Mouse (Mus musculus) hindbrain, embryonic 14.5 days (tissue): ENCODE results near the gene Spire2. TPM values are rescaled to one million over a fixed set of nuclear protein-coding genes. Genes with fewer than 3 reads are reported as not detected.

Source experiments
- ATAC-seq: fragments of 200-750 bp; cut with Nextera tagmentation; 2 replicates; pipeline ENCODE4 v1.8.0; 2017; ENCODE audit warnings: moderate number of reproducible peaks, mild to moderate bottlenecking, moderate TSS enrichment, moderate library complexity; ENCODE audit not compliant: low FRiP score
- DNase-seq: peaks from one replicate; pipeline ENCODE4 v3.0.0-alpha.2; 2015; ENCODE audit warnings: low spot score
- H3K27ac ChIP-seq: fragments of 300-500 bp; sonication (generic); 2 replicates; pipeline ENCODE4 v1.5.1; 2014; ENCODE audit warnings: mild to moderate bottlenecking, moderate library complexity
- H3K27me3 ChIP-seq: fragments of 300-500 bp; sonication (generic); 2 replicates; pipeline ENCODE4 v1.6.1; 2014; ENCODE audit warnings: mild to moderate bottlenecking, low read length, mixed read lengths; ENCODE audit not compliant: control insufficient read depth, insufficient read depth
- H3K36me3 ChIP-seq: fragments of 300-500 bp; sonication (generic); replicated peaks from 2 replicates; pipeline ENCODE4 v1.6.1; 2014; ENCODE audit not compliant: control insufficient read depth, insufficient read depth
- H3K4me1 ChIP-seq: fragments of 300-500 bp; sonication (generic); replicated peaks from 2 replicates; pipeline ENCODE4 v1.6.1; 2014; ENCODE audit warnings: antibody characterized with exemption, low read length, mixed read lengths; ENCODE audit not compliant: control insufficient read depth, insufficient read depth
- H3K4me2 ChIP-seq: fragments of 300-500 bp; sonication (generic); replicated peaks from 2 replicates; pipeline ENCODE4 v1.6.1; 2014; ENCODE audit warnings: mild to moderate bottlenecking, moderate library complexity
- H3K4me3 ChIP-seq: fragments of 300-500 bp; sonication (generic); replicated peaks from 2 replicates; pipeline ENCODE4 v1.5.1; 2014; ENCODE audit warnings: mild to moderate bottlenecking, low read length
- H3K9ac ChIP-seq: fragments of 300-500 bp; sonication (generic); 2 replicates; pipeline ENCODE4 v1.6.1; 2014
- H3K9me3 ChIP-seq: fragments of 300-500 bp; sonication (generic); 2 replicates; pipeline ENCODE4 v1.6.1; 2016; ENCODE audit warnings: low read length; ENCODE audit not compliant: control insufficient read depth
- WGBS: fragments of 180-500 bp; shearing (Covaris S2); extraction: QIAGEN DNeasy Blood & Tissue Kit; methylation state at CpG from one replicate; pipeline ENCODE4 v1.1.7; 2014; 5-methylcytosine and 5-hydroxymethylcytosine counted together
- polyA plus RNA-seq: library from polyadenylated mRNA; unstranded; fragments of >200 nt; fragmentation: Nextera tagmentation; extraction: Ambion mirVana; gene quantifications from 2 replicates; pipeline ENCODE4 v1.2.1, GENCODE M21; 2014

The Spire2 gene
- polyA plus RNA-seq, 1 experiment from 2014 or later: 33.1 TPM

DNA sequence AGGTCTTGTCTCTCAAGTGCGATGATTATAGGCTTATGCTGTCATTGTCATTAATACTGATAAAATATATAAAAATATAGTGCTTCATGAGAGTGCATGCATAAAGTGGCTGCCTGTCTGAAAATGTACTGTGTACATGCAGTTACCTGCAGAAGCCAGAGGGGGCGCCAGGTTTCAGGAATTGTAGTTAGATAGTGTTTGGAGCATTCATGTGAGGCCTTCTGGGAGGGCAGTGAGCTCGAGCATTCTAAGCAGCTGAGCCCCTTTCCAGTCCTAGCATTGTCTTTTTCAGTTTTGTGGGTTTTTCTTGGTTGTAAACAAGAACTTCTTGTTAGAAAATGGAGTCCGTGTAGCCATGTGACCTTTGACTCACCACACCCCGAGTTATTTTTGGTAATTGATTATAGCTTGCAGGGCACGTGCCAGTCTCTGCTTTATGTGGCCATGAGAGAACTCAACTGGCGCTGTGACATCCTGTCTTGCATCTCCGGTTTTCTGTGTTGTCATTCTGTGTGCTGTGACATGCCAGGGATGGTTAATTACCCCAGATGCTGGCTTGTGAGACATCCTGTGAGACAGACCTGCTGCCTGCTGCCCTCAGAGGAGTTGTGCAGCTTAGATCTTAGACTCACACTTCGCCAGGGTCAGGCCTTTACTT, 52.5 kb downstream of the Spire2 start:
- Histone ChIP-seq H3K27ac (no peak overlapping the region), H3K4me3 (no peak overlapping the region), H3K4me1 (no peaks in the 10 kb centered on the region), H3K9ac (no peak overlapping the region), H3K27me3 (no peaks in the 10 kb centered on the region), H3K4me2 (no peak overlapping the region), H3K36me3 (peaks cover 98% of the 10 kb centered on the region), H3K9me3 (no peaks in the 10 kb centered on the region)
- peak; percentile 37 for DNase-seq
- no peak for ATAC-seq
- 70% methylated on average over 9 of the region's 9 CpGs for WGBS

DNA sequence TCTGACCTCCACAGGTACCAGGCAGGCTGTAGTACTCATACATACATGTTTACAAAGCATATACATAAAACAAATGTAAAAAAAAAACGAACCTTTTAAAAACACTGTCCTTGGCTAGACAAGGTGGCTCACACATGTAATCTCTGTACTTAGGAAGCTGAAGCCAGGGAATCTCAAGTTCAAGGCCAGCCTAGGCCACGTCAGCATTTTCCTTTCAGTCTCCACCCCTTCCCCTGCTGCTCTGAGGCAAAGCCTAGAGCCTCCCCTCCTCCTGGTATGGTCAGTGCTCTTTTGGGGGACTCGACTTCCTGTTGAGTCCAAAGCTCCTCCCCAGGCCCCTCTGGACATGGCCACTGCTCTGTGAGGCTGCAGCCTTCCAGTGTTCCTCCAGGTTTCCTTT, 54.5 kb downstream of the Spire2 start:
- Histone ChIP-seq H3K27me3 (no peaks in the 10 kb centered on the region), H3K4me1 (no peaks in the 10 kb centered on the region), H3K4me2 (no peak overlapping the region), H3K4me3 (no peak overlapping the region), H3K9ac (no peak overlapping the region), H3K36me3 (peaks cover 99% of the 10 kb centered on the region), H3K27ac (no peak overlapping the region), H3K9me3 (no peaks in the 10 kb centered on the region)
- ATAC-seq (no peak), DNase-seq (no peak)
- 84% methylated on average over 3 of the region's 3 CpGs for WGBS

DNA sequence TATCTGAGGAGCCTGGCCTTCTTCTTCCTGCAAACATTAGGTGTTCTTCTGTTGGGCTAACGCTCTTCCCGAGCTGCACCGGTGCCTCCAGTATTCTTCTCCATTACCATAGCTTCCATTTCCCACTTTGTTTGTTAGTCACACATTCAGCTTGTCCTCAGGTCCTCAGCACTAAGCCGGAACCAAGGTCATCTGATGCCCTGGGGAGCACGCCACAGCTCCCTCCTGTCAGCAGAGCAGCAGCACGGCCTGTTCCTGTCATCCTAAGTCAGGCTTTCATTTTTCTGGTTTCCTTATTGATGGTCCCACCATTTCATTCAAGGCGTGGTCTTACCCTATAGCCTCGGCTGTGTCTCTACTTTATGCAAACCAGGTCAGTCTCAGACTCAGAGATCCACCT, 55.3 kb downstream of the Spire2 start:
- DNase-seq (no peak), ATAC-seq (no peak)
- Histone ChIP-seq H3K4me1 (no peaks in the 10 kb centered on the region), H3K27ac (no peak overlapping the region), H3K9ac (no peak overlapping the region), H3K9me3 (no peaks in the 10 kb centered on the region), H3K27me3 (no peaks in the 10 kb centered on the region), H3K4me3 (no peak overlapping the region), H3K4me2 (no peak overlapping the region), H3K36me3 (peaks cover 99% of the 10 kb centered on the region)
- WGBS: 93% methylated on average over 8 of the region's 8 CpGs

DNA sequence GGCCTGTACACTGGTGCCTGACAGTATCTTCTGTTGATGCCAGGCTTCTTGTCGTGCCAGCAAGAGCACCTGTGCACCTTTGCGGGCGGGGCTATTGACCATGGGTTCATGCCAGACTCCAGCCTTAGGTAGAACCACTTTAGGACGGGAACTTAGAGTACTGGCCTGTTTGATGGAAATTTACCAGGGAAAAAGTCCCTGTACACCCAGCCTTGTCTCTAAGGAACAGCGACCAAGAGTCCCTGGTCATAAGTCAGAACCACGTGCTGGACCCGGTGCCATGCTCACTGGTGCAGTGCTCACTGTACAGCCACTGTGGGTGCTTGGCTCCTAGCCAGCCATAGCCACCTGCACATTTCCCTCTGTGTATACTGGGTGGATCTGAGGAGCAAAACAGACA, 56.5 kb downstream of the Spire2 start:
- DNase-seq (no peak), ATAC-seq (no peak)
- no peak overlapping the region for H3K9ac ChIP-seq
- no peaks in the 10 kb centered on the region for H3K27me3 ChIP-seq
- H3K9me3 ChIP-seq: no peaks in the 10 kb centered on the region
- H3K4me1 ChIP-seq: no peaks in the 10 kb centered on the region
- no peak overlapping the region for H3K4me2 ChIP-seq
- 95% methylated on average over 7 of the region's 7 CpGs for WGBS
- no peak overlapping the region for H3K27ac ChIP-seq
- peaks cover 99% of the 10 kb centered on the region for H3K36me3 ChIP-seq
- H3K4me3 ChIP-seq: no peak overlapping the region

DNA sequence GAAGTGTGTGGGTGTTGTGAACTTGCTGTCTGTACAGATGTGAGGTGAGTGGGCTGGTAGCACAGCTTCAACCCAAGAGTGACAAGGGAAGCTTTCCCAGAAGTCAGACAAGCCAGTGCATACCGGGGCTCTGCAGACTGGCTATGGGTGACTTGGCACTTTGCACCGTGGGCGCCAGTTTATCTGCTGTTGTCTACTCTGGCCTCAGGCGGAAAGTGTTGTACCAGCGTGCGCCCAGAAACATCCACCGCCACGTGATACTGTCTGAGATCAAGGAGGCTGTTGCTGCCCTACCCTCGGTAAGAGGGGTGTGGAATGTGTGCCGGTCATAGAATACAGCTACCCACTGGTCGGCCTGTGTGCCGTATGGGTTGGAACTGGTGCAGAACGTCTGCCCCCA, 65.8 kb downstream of the Spire2 start:
- Histone ChIP-seq H3K4me1 (no peaks in the 10 kb centered on the region), H3K36me3 (peaks cover 100% of the 10 kb centered on the region), H3K27me3 (no peaks in the 10 kb centered on the region), H3K9me3 (no peaks in the 10 kb centered on the region), H3K27ac (no peak overlapping the region), H3K4me2 (no peak overlapping the region), H3K4me3 (no peak overlapping the region), H3K9ac (no peak overlapping the region)
- ATAC-seq: no peak
- WGBS: 94% methylated on average over 13 of the region's 13 CpGs
- DNase-seq: no peak

DNA sequence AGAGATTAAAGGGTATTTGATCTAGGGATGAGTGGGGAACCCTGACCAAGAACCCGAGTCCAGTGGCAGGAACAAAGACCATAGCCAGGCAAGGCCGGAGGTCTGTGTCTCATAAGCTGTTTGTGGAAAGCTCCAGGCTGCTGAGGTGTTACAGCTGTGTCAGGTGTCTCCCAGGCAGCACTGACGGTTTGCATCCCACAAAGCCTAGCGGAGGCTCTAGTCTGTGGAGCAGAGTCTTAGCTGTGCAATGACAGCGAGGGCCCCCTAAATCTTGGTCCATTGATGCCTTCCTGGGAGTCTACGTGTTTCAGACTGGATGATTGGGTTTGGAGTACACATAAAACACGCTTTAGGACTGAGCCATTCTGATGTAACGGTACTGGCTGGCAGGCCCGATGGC, 69.4 kb downstream of the Spire2 start:
- DNase-seq (no peak), ATAC-seq (no peak)
- H3K9ac ChIP-seq: no peak overlapping the region
- no peaks in the 10 kb centered on the region for H3K27me3 ChIP-seq
- 95% methylated on average over 9 of the region's 9 CpGs for WGBS
- no peak overlapping the region for H3K4me2 ChIP-seq
- H3K4me1 ChIP-seq: no peaks in the 10 kb centered on the region; the same call in 1 of the 2 replicates
- no peak overlapping the region for H3K27ac ChIP-seq
- H3K9me3 ChIP-seq: no peaks in the 10 kb centered on the region
- H3K4me3 ChIP-seq: no peak overlapping the region
- peaks cover 66% of the 10 kb centered on the region for H3K36me3 ChIP-seq

DNA sequence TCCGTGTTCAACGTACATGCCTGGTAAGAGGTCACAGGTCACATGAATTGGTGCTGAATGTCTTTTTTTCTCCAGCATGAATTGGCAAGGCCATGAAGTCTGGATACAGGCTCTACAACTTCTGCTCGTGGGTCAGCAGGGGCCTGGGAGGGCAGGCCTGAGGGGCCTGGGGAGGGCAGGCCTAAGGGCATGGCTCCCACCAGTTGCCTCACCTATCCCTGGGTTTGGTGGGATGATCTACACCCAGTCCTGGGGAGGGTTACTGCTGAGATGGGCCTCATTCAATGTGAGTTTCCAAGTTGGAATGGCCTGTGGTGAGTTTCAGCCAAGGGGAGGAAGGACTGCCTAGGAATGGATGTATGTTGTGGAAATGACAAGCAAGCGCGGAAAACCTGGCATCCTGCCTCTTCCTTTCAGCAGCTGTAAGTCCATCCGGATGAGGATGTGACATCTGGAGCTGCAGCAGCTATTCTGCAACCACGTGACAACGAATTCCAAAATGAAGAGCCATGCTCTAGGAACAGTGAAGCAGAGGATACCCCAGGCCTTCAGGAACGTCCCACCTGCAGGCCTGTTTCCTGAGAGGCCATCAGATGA, 70.3 kb downstream of the Spire2 start:
- Histone ChIP-seq H3K9ac (no peak overlapping the region), H3K9me3 (no peaks in the 10 kb centered on the region), H3K4me1 (no peaks in the 10 kb centered on the region; the same call in 1 of the 2 replicates), H3K4me2 (no peak overlapping the region), H3K27me3 (no peaks in the 10 kb centered on the region), H3K27ac (no peak overlapping the region), H3K4me3 (no peak overlapping the region), H3K36me3 (peaks cover 57% of the 10 kb centered on the region)
- DNase-seq: no peak
- 88% methylated on average over 9 of the region's 9 CpGs for WGBS
- no peak for ATAC-seq

DNA sequence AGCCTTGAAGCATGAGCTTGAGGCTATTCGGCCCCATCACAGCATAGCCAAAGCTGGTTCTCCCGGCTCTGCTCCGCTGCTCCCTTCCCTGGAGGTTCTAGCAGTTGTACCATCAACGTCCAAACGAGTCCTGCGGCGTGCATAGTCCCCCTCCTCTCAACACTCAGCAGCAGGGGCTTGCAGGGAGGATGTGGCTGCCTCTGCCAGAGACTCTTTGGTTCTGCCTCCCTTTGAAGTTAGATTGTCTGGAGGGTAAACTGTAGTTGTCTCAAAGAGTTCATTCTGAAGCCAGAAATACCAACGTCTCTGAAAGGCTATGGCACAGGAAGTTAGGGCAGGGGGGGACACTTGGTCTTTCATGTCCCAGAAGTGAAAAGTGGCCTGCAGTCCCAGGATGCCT, 72.0 kb downstream of the Spire2 start:
- no peak overlapping the region for H3K9ac ChIP-seq
- no peak overlapping the region for H3K27ac ChIP-seq
- H3K4me1 ChIP-seq: peaks cover 6% of the 10 kb centered on the region
- ATAC-seq: no peak
- no peak for DNase-seq
- no peak overlapping the region for H3K4me2 ChIP-seq
- no peak overlapping the region for H3K4me3 ChIP-seq
- 41% methylated on average over 8 of the region's 8 CpGs for WGBS
- no peaks in the 10 kb centered on the region for H3K9me3 ChIP-seq
- peaks cover 40% of the 10 kb centered on the region for H3K36me3 ChIP-seq
- no peaks in the 10 kb centered on the region for H3K27me3 ChIP-seq

DNA sequence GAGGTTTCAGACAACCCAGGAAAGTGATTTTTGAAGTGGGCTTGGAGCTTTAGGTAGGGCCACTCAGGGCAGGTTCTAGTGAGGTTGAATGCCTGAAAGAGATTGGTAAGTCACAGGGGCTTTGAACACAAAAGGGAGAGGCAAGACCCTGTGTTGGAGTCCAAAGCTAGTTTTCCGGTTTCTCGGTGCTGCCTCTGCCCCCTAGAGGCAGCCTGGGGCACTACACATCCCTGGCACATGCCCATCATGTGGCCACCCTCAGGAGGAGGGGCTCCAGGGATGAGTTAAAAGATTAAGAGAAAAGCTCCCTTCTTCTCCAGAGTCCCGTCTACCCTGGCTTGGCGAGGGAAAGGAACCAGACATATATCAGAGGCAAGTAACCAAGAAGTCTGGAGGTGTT, 74.3 kb downstream of the Spire2 start, which contains the start of gene Mc1r:
Gene Mc1r (plus strand): TSS at position 322 of the 400 bp plus-strand sequence.
- no peak within 1 kb of the TSS for H3K9ac ChIP-seq

More for the DNA sequence above, 74.3 kb downstream of the Spire2 start, which contains the start of gene Mc1r:
- Histone ChIP-seq H3K9me3 (no peaks in the 10 kb centered on the region), H3K36me3 (peaks cover 18% of the 10 kb centered on the region), H3K4me1 (peaks cover 12% of the 10 kb centered on the region), H3K4me3 (no peak within 1 kb of the TSS), H3K27ac (no peak within 1 kb of the TSS), H3K4me2 (no peak within 1 kb of the TSS), H3K27me3 (no peaks in the 10 kb centered on the region)
- 14% methylated on average over 4 of the region's 4 CpGs for WGBS
- ATAC-seq: no peak
- peak; percentile 75 for DNase-seq
